Mouse (Mus musculus): ENCODE measurements around the gene Gpr4. TPM values are rescaled to one million over a fixed set of nuclear protein-coding genes. Genes with fewer than 3 reads are reported as not detected.
A peak's percentile ranks its signal among the peaks of the same experiment; 100 is the strongest.

The Gpr4 gene
- total and polyA plus RNA-seq, 3 experiments = 0.15 to 0.19 TPM; not detected in 1

GRCm38 (mm10) chr7:19226817-19227797 lies 14.8 kb downstream of the Gpr4 start (continued):
- TF ChIP-seq ELF1 (IDR thresholded peaks at IDR 0.05; ENCODE audit: low read depth, low read length) = peak; percentile 47; the same call in 1 of the 2 replicates
- no peak for TF ChIP-seq POLR2A (IDR thresholded peaks at IDR 0.05; ENCODE audit: control insufficient read depth in 1 of 2, insufficient read depth in 1 of 2, low read depth in 1 of 2, low read length in 2 of 2, poor library complexity in 1 of 2)
- no peak for TF ChIP-seq TBP (IDR thresholded peaks at IDR 0.05; ENCODE audit: low read depth, low read length)
- 0 out of 2 replicates have a peak, but pooled peaks have one; percentile 14 for TF ChIP-seq ZNF384 (IDR thresholded peaks at IDR 0.05; ENCODE audit: low read depth, low read length)
- 0 out of 2 replicates have a peak, but pooled peaks have one; percentile 29 for TF ChIP-seq RCOR1 (IDR thresholded peaks at IDR 0.05; ENCODE audit: low read depth, low read length)
- no peak for TF ChIP-seq SIN3A (IDR thresholded peaks at IDR 0.05; ENCODE audit: low read length)
- peak; percentile 67; the same call in 1 of the 2 replicates for TF ChIP-seq MAX (IDR thresholded peaks at IDR 0.05; ENCODE audit: low read length)
- TF ChIP-seq POLR2AphosphoS2 (IDR thresholded peaks at IDR 0.05; ENCODE audit: low read length) = 0 out of 2 replicates have a peak, but pooled peaks have one; percentile 3
- TF ChIP-seq POLR2AphosphoS5 (IDR thresholded peaks at IDR 0.05; ENCODE audit: borderline replicate concordance, low read depth, low read length) = no peak
- TF ChIP-seq JUND (IDR thresholded peaks at IDR 0.05; ENCODE audit: low read depth, low read length) = no peak
- TF ChIP-seq GATA1 (IDR thresholded peaks at IDR 0.05; ENCODE audit: low read depth, low read length) = no peak
- peak; percentile 37; the same call in 1 of the 2 replicates for TF ChIP-seq MXI1 (IDR thresholded peaks at IDR 0.05; ENCODE audit: low read depth, low read length)
- no peak for TF ChIP-seq E2F4 (IDR thresholded peaks at IDR 0.05; ENCODE audit: borderline replicate concordance, low read depth, low read length)
- TF ChIP-seq BHLHE40 (IDR thresholded peaks at IDR 0.05; ENCODE audit: borderline replicate concordance, low read depth, low read length) = no peak

- H3K4me1 ChIP-seq (ENCODE audit: control insufficient read depth in 1 of 2, insufficient read depth in 2 of 2, low read length in 2 of 2) = peaks cover 0 to 7% of the 10 kb centered on the region in 2 experiments; a peak in 3 of 4 replicates
- TF ChIP-seq ZKSCAN1 (IDR thresholded peaks at IDR 0.05; ENCODE audit: low read depth, low read length) (no peak), NRF1 (IDR thresholded peaks at IDR 0.05; ENCODE audit: insufficient read depth, low read depth, low read length, poor library complexity, severe bottlenecking) (peak; percentile 54; the same call in 1 of the 2 replicates), USF2 (IDR thresholded peaks at IDR 0.05; ENCODE audit: borderline replicate concordance in 1 of 2, insufficient read depth in 1 of 2, low read depth in 1 of 2, low read length in 2 of 2) (no peak), BHLHE40 (IDR thresholded peaks at IDR 0.05; ENCODE audit: borderline replicate concordance, low read depth, low read length) (peak; percentile 27; the same call in 1 of the 2 replicates), KAT2A (conservative IDR thresholded peaks at IDR 0.05; ENCODE audit: low read depth, low read length) (peak; percentile 53; the same call in 1 of the 2 replicates), CHD2 (IDR thresholded peaks at IDR 0.05; ENCODE audit: low read length) (peak; percentile 86), TAL1 (IDR thresholded peaks at IDR 0.05; ENCODE audit: low read length) (no peak), USF1 (IDR thresholded peaks at IDR 0.05; ENCODE audit: low read depth, low read length) (peak; percentile 49; the same call in 1 of the 2 replicates), SMC3 (IDR thresholded peaks at IDR 0.05; ENCODE audit: low read depth, low read length) (no peak), ELF1 (IDR thresholded peaks at IDR 0.05; ENCODE audit: low read depth, low read length) (0 out of 2 replicates have a peak, but pooled peaks have one; percentile 21), E2F4 (IDR thresholded peaks at IDR 0.05; ENCODE audit: borderline replicate concordance, low read depth, low read length) (no peak), TBP (IDR thresholded peaks at IDR 0.05; ENCODE audit: low read depth, low read length) (peak; percentile 86), CTCF (IDR thresholded peaks at IDR 0.05 in 2 of 3, conservative IDR thresholded peaks at IDR 0.05 in 1 of 3; ENCODE audit: control insufficient read depth in 1 of 3, insufficient read depth in 1 of 3, low read depth in 2 of 3, low read length in 3 of 3, poor library complexity in 1 of 3, severe bottlenecking in 1 of 3) (no peak), ETS1 (IDR thresholded peaks at IDR 0.05; ENCODE audit: low read depth, low read length) (peak; percentile 69; the same call in 1 of the 2 replicates), RAD21 (IDR thresholded peaks at IDR 0.05; ENCODE audit: low read depth, low read length) (no peak), MAZ (IDR thresholded peaks at IDR 0.05; ENCODE audit: low read depth, low read length) (peak; percentile 98), ZMIZ1 (IDR thresholded peaks at IDR 0.05; ENCODE audit: low read depth, low read length) (peak; percentile 54; the same call in 1 of the 2 replicates), POLR2A (IDR thresholded peaks at IDR 0.05; ENCODE audit: control insufficient read depth in 1 of 2, insufficient read depth in 1 of 2, low read depth in 1 of 2, low read length in 2 of 2, poor library complexity in 1 of 2) (peak; percentile 78 to 91), JUND (IDR thresholded peaks at IDR 0.05; ENCODE audit: low read depth, low read length) (no peak), RCOR1 (IDR thresholded peaks at IDR 0.05; ENCODE audit: low read depth, low read length) (no peak), GABPA (IDR thresholded peaks at IDR 0.05; ENCODE audit: low read depth, low read length) (no peak; the same call in 1 of the 2 replicates)
These were observed 15.8 kb downstream of the Gpr4 start, which contains the start of gene Opa3 for GRCm38 (mm10) chr7:19227883-19228792. Gene Opa3 (plus strand): TSS chr7:19228334.

More at GRCm38 (mm10) chr7:19227883-19228792, 15.8 kb downstream of the Gpr4 start, which contains the start of gene Opa3:
- Histone ChIP-seq H3K36me3 (ENCODE audit: control insufficient read depth in 1 of 2, insufficient read depth in 2 of 2, low read length in 2 of 2) (no peaks in the 10 kb centered on the region), H3K4me3 (ENCODE audit: control insufficient read depth in 1 of 2, insufficient read depth in 1 of 2, low read depth in 2 of 2, low read length in 2 of 2) (peak within 1 kb of the TSS; percentile 81 to 92), H3K9ac (ENCODE audit: control insufficient read depth, low read depth, low read length, poor library complexity, severe bottlenecking) (peak within 1 kb of the TSS; percentile 88), H3K27me3 (ENCODE audit: control insufficient read depth in 1 of 2, insufficient read depth in 2 of 2, low read length in 2 of 2) (no peaks in the 10 kb centered on the region), H3K79me2 (ENCODE audit: control insufficient read depth, insufficient read depth, low read length, poor library complexity) (peaks cover 43% of the 10 kb centered on the region), H3K9me3 (replicated peaks; ENCODE audit: insufficient read depth, low read length) (no peaks in the 10 kb centered on the region), H3K27ac (ENCODE audit: control insufficient read depth, low read depth, low read length) (peak within 1 kb of the TSS; percentile 94)
- peak; percentile 100 for DNase-seq (ENCODE audit: low read depth, low spot score)
